Mouse (Mus musculus): ENCODE results near the gene 1520401A03Rik. TPM values are rescaled to one million over a fixed set of nuclear protein-coding genes. Genes with fewer than 3 reads are reported as not detected.
A peak's percentile ranks its signal among the peaks of the same experiment; 100 is the strongest.

The 1520401A03Rik gene
- polyA plus RNA-seq, 1 experiment from 2014 or later = 0.16 TPM

GRCm38 (mm10) chr17:23742210-23742793, 19.7 kb upstream of the 1520401A03Rik start:
- peaks cover 8% of the 10 kb centered on the region; the same call in 1 of the 2 replicates for H3K27me3 ChIP-seq (ENCODE audit: control insufficient read depth, insufficient read depth, low read length)
- H3K4me2 ChIP-seq (replicated peaks; ENCODE audit: low read depth) = peak overlapping the region; percentile 42
- no peaks in the 10 kb centered on the region for H3K9me3 ChIP-seq (ENCODE audit: control insufficient read depth, low read length)
- no peak for TF ChIP-seq EP300 (optimal IDR thresholded peaks at IDR 0.05)
- TF ChIP-seq CTCF (IDR thresholded peaks at IDR 0.05; ENCODE audit: low read depth) = no peak
- H3K27ac ChIP-seq (replicated peaks) = 0 out of 2 replicates have a peak overlapping the region, but pooled peaks have one; percentile 58
- 8% methylated on average over 44 of the region's 44 CpGs for WGBS
- H3K36me3 ChIP-seq (ENCODE audit: control insufficient read depth, insufficient read depth, low read length) = no peaks in the 10 kb centered on the region
- no peak for ATAC-seq (ENCODE audit: low FRiP score, low TSS enrichment)
- DNase-seq (ENCODE audit: low spot score) = peak; percentile 58
- H3K9ac ChIP-seq (ENCODE audit: low read length) = no peak overlapping the region
- peak overlapping the region; percentile 22 for H3K4me3 ChIP-seq (ENCODE audit: low read depth, low read length)
- peaks cover 17% of the 10 kb centered on the region; the same call in 1 of the 2 replicates for H3K4me1 ChIP-seq (replicated peaks; ENCODE audit: control insufficient read depth, insufficient read depth)

DNA sequence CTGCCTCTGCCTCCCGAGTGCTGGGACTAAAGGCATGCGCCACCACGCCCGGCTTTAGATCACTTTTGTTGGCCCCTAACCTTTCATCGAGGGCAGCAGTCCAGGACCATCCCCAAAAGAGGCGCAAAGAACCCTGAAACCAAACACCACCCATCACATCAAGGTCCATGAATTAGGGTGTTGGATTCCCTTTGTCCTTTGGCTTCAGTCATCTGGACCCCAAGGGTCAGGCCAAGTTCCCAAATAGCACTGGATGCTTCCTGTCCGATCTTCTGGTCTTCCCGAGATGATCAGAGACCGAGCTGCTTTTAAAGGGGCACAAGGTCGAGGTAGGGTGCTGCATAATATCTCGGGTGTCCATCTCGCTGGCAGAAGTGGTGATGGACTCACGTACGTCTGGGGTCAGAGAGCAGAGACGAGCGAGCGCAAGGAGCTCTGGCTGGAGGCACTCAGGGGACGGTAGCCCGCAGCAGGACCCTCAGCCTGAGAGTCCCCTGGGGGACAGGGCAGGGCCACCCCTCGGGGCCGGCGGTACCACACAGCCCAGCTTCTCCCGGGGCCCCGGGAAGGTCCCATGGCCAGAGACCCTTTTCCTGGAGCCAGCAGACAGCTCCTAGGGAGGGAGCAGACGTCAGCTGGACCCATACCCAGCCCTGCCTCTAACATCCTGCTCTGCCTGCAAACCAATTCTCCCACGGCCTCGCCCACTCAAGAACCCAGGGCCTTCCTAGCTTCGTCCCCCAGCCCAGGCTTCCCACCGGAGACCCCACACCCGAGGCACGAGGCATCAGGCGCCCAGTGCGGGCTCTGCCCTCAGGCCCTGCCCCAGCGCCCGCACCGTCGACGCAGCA, 19.0 kb upstream of the 1520401A03Rik start:
- Histone ChIP-seq H3K4me3 (ENCODE audit: low read depth, low read length) (no peak overlapping the region; the same call in 1 of the 2 replicates), H3K9ac (ENCODE audit: low read length) (no peak overlapping the region), H3K27me3 (ENCODE audit: control insufficient read depth, insufficient read depth, low read length) (peaks cover 8% of the 10 kb centered on the region; the same call in 1 of the 2 replicates), H3K4me1 (replicated peaks; ENCODE audit: control insufficient read depth, insufficient read depth) (peaks cover 17% of the 10 kb centered on the region; the same call in 1 of the 2 replicates), H3K36me3 (ENCODE audit: control insufficient read depth, insufficient read depth, low read length) (no peaks in the 10 kb centered on the region), H3K4me2 (replicated peaks; ENCODE audit: low read depth) (peak overlapping the region; percentile 42; the same call in 1 of the 2 replicates), H3K9me3 (ENCODE audit: control insufficient read depth, low read length) (no peaks in the 10 kb centered on the region), H3K27ac (replicated peaks) (no peak overlapping the region)
- no peak for TF ChIP-seq CTCF (IDR thresholded peaks at IDR 0.05; ENCODE audit: low read depth)
- TF ChIP-seq EP300 (optimal IDR thresholded peaks at IDR 0.05) = no peak
- ATAC-seq (ENCODE audit: low FRiP score, low TSS enrichment) (no peak), DNase-seq (ENCODE audit: low spot score) (no peak)
- WGBS = 48% methylated on average over 34 of the region's 38 CpGs

GRCm38 (mm10) chr17:23740598-23741021, 18.0 kb upstream of the 1520401A03Rik start, which contains the start of gene Paqr4:
Paqr4 (minus strand) TSS chr17:23740867.
- Histone ChIP-seq H3K4me1 (replicated peaks; ENCODE audit: control insufficient read depth, insufficient read depth) (peaks cover 13% of the 10 kb centered on the region; the same call in 1 of the 2 replicates), H3K36me3 (ENCODE audit: control insufficient read depth, insufficient read depth, low read length) (peaks cover 3% of the 10 kb centered on the region; the same call in 1 of the 2 replicates), H3K27me3 (ENCODE audit: control insufficient read depth, insufficient read depth, low read length) (peaks cover 5% of the 10 kb centered on the region; the same call in 1 of the 2 replicates), H3K9ac (ENCODE audit: low read length) (peak within 1 kb of the TSS; percentile 71), H3K4me3 (ENCODE audit: low read depth, low read length) (peak within 1 kb of the TSS; percentile 72), H3K27ac (replicated peaks) (peak within 1 kb of the TSS; percentile 86), H3K9me3 (ENCODE audit: control insufficient read depth, low read length) (no peaks in the 10 kb centered on the region), H3K4me2 (replicated peaks; ENCODE audit: low read depth) (peak within 1 kb of the TSS; percentile 94)
- 2% methylated on average over 13 of the region's 13 CpGs for WGBS
- no peak for TF ChIP-seq EP300 (optimal IDR thresholded peaks at IDR 0.05)
- TF ChIP-seq CTCF (IDR thresholded peaks at IDR 0.05; ENCODE audit: low read depth) = no peak
- peak; percentile 81 for ATAC-seq (ENCODE audit: low FRiP score, low TSS enrichment)
- peak; percentile 80 for DNase-seq (ENCODE audit: low spot score)

GRCm38 (mm10) chr17:23740136-23740584, 17.6 kb upstream of the 1520401A03Rik start:
- peak overlapping the region; percentile 86 for H3K27ac ChIP-seq (replicated peaks)
- peak overlapping the region; percentile 72 for H3K4me3 ChIP-seq (ENCODE audit: low read depth, low read length)
- peak; percentile 94 for DNase-seq (ENCODE audit: low spot score)

DNA sequence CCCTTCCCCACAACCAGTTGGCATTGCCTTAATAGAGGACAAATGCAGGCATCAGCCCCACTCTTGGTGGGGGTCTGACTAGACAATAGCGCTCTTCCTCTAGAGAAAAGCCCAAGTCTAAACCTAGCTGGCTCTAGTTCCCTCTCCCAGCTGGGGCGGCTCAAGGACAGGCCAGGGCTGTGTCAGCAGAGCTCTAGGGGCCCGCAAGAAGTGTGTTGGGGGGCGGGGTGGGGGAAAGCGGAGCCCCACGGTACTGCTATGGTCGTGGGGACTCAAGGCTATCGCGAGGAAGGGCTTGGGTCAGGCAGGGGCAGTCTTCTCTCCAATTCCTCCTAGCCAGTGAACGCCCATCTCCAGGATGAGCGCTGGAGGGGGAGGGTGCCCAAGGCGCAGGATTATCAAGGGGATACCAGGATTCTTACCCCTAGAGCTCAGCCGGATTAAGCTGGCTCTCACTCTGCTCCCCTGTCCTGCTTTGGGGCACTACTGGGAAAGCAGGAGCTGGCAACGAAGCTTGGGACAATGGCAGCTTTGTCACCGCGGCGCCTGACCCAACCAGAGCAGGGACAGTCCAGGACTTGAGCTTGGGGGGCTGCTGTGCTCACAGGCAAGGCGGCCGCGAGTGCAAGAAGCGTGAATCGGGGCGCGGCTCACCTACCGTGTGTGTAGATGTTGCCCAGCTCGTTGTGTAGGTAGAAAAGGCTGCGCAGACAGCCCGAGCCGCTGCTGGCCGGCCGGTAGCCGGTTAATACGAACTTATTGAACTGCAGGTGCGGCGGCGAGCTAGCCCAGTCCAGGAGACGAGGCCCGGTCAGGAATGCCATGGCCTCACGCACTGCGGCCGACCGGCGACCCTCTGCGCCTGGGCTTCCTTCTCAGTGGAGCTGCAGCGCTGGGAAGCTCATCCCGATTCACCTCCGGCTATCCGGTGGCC, 16.9 kb upstream of the 1520401A03Rik start:
- ATAC-seq (ENCODE audit: low FRiP score, low TSS enrichment) (peak; percentile 2), DNase-seq (ENCODE audit: low spot score) (peak; percentile 55)
- Histone ChIP-seq H3K9ac (ENCODE audit: low read length) (peak overlapping the region; percentile 71), H3K9me3 (ENCODE audit: control insufficient read depth, low read length) (no peaks in the 10 kb centered on the region), H3K36me3 (ENCODE audit: control insufficient read depth, insufficient read depth, low read length) (peaks cover 7% of the 10 kb centered on the region; the same call in 1 of the 2 replicates), H3K4me1 (replicated peaks; ENCODE audit: control insufficient read depth, insufficient read depth) (peaks cover 8% of the 10 kb centered on the region; the same call in 1 of the 2 replicates), H3K27me3 (ENCODE audit: control insufficient read depth, insufficient read depth, low read length) (0 out of 2 replicates have a peak, but pooled peaks cover 4% of the 10 kb centered on the region), H3K27ac (replicated peaks) (peak overlapping the region; percentile 86), H3K4me3 (ENCODE audit: low read depth, low read length) (peak overlapping the region; percentile 72), H3K4me2 (replicated peaks; ENCODE audit: low read depth) (peak overlapping the region; percentile 94)
- WGBS = 3% methylated on average over 48 of the region's 48 CpGs
- no peak for TF ChIP-seq EP300 (optimal IDR thresholded peaks at IDR 0.05)
- no peak for TF ChIP-seq CTCF (IDR thresholded peaks at IDR 0.05; ENCODE audit: low read depth)

More at GRCm38 (mm10) chr17:23740136-23740584, 17.6 kb upstream of the 1520401A03Rik start:
- Histone ChIP-seq H3K9me3 (ENCODE audit: control insufficient read depth, low read length) (no peaks in the 10 kb centered on the region), H3K36me3 (ENCODE audit: control insufficient read depth, insufficient read depth, low read length) (peaks cover 5% of the 10 kb centered on the region; the same call in 1 of the 2 replicates), H3K9ac (ENCODE audit: low read length) (peak overlapping the region; percentile 71), H3K4me2 (replicated peaks; ENCODE audit: low read depth) (peak overlapping the region; percentile 94), H3K4me1 (replicated peaks; ENCODE audit: control insufficient read depth, insufficient read depth) (peaks cover 8% of the 10 kb centered on the region; the same call in 1 of the 2 replicates), H3K27me3 (ENCODE audit: control insufficient read depth, insufficient read depth, low read length) (peaks cover 4% of the 10 kb centered on the region; the same call in 1 of the 2 replicates)
- 0% methylated on average over 32 of the region's 46 CpGs for WGBS
- ATAC-seq (ENCODE audit: low FRiP score, low TSS enrichment) = peak; percentile 82
- no peak; the same call in 1 of the 2 replicates for TF ChIP-seq CTCF (IDR thresholded peaks at IDR 0.05; ENCODE audit: low read depth)
